Mouse (Mus musculus) liver, embryonic 14.5 days (tissue): ENCODE results near the gene Elovl5.

Experiments
- CTCF ChIP-seq: IDR thresholded peaks from 2 replicates; pipeline ENCODE4 v1.5.1; 2016; ENCODE audit warnings: antibody characterized with exemption, low read depth, control low read depth
- EP300 ChIP-seq: IDR thresholded peaks from 2 replicates; pipeline ENCODE4 v1.6.1; 2016; ENCODE audit warnings: antibody characterized with exemption, low read depth

DNA sequence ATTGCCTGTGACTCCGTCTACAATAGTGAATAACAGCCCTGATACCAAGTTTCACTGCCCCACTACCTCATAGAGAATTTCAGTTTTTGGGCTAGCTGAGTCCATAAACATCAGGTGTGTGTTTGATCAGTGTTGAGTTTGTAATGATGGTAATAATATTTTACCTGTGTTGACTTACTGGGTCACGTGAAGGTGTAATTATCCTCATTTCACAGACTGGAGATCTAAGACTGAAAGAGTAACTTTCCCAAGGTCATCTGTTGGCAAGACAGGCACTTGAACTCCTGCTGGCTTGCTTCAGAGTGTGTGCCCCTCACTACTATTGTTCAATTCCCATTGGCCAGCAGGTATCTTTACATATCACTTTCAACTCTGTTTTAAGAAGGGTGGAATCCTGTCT is 31.1 kb downstream of the Elovl5 start:
- TF ChIP-seq CTCF (no peak), EP300 (no peak)
